Mouse (Mus musculus) left cerebral cortex, adult 8-10 months (tissue): ENCODE results near the gene Ptpn14. TPM values are rescaled to one million over a fixed set of nuclear protein-coding genes. Genes with fewer than 3 reads are reported as not detected.
A peak's percentile ranks its signal among the peaks of the same experiment; 100 is the strongest.
"Not testable (repeated sequence)": the region's sequence is repeated elsewhere in the genome, so short reads cannot be mapped to it uniquely, and the experiment has no call there.

ENCODE experiments used
- DNase-seq, 2 experiments: peaks; one replicate each; pipeline ENCODE4 v3.0.0; 2022; ENCODE audit warnings: low spot score in 2 of 2
- total RNA-seq, 4 experiments: library from RNA; stranded (reverse); gene quantifications; 2 replicates each; pipeline ENCODE4 v1.2.4; 2022

Gene Ptpn14
- total RNA-seq: 10 to 100 TPM; 10.0 to 12.9 (median 10.2) TPM

DNA sequence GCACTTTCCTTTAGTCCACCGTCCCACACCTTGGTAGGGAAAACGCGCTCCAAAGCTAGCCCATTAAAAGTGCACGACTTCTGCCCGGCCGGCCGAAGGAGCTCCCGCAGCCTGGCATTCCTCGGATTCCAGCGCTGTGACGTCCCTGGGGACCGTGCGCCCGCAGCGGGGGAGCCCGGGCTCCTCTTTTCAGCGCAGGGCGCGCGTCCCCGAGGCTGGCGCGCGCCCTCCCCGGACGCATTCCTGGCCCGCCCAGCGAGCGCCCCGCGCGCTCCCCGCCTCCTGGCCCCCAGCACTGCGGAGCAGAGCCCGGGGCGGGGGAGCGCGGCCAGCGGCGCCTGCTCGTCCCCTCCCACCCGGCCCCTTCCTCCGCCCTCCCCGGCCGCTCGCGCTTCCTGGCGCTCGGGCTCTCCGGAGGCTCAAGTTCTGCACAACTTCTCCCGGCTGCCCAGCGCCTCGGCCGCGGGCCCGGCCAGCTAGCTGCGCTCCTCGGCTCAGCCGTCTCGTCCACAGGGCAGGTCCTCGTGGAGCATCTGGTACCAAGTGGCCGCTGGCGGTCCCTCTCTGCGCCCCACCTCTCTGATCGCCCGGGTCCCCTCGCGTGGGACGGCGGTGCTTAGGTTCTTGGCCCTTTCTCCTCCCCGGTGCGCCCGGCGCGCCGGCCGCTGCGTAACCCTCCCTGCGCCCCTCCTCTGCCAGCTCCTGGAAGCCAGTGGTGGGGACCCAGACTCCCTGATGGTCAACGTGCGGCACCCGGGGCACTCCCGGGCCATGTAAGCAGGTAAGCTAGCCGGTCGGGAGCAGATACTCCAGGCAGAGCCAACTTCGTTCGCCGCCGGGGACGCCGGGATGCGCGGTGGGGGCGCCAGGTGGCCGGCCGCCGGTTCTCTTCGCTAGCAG, at the start of gene Ptpn14:
Gene Ptpn14, plus strand, starts transcription at position 385 of the 900 bp plus-strand sequence.
- no peak for DNase-seq

DNA sequence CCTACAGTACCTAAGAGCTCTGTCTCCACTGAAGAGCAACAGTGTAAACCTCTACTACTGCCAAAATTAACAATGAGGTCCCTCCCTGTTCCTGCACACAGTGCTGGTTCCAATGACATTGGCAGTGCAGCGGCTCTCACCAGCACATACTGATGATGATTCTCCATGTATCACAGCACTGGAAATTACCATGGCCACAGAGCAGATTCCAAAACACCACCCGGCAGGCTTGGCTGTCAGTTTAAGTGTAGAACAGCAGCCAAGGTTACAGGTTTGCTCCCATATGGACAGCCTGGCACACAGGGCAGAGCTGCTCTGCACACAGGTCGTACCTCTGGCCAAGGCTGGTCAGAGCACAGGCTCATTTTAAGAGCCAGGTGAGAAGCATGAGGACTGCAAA, 48.5 kb upstream of the Ptpn14 start:
- no peak for DNase-seq

DNA sequence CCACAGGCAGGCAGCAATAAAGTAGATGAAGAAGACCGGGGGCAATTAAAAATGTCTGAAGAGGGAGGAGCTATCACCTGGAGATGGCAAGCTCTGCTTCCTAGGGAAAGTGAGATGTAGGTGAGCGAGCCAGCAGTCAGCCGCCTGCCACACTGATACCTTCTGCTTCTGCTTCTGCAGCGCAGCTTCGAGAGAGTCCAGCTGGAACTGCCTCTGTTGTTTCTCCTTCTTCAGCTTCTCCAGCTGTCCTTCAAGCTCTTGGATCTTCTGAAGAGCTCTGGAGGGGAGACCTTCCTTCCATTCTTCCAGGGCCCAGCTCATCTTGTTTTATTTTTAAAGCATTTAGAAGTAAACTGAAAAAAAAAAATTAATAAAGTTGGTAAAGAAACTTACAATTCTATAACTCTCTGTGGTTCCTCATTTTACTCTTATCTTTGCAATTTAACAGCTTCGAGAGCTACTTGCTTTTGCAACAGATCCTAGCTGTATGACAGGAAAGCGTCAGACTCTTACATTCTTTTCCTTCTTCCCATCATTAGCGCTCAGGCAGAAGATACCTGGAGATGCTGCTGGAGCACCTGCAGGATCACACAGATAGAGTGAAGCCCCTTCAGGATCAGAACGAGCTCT, 43.2 kb upstream of the Ptpn14 start:
- DNase-seq: no peak

DNA sequence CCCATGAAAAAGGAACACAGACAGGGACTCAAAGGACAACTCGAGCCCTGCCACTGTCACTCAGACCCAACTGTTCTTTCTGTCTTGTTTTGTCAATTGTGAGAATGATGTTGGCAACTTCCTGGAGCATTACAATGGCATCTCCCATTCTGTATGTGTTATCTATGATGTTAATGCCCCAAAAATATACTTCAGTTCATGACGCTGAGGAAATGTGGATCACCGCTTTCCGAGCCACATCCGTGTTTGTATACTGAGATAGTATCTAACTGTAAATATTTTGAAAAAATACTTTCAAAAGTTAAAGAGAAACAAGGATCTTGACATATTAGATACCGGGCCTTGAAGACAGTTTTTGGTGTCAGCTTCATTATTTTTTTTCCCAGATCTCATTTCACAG, 42.0 kb upstream of the Ptpn14 start:
- DNase-seq: no peak

DNA sequence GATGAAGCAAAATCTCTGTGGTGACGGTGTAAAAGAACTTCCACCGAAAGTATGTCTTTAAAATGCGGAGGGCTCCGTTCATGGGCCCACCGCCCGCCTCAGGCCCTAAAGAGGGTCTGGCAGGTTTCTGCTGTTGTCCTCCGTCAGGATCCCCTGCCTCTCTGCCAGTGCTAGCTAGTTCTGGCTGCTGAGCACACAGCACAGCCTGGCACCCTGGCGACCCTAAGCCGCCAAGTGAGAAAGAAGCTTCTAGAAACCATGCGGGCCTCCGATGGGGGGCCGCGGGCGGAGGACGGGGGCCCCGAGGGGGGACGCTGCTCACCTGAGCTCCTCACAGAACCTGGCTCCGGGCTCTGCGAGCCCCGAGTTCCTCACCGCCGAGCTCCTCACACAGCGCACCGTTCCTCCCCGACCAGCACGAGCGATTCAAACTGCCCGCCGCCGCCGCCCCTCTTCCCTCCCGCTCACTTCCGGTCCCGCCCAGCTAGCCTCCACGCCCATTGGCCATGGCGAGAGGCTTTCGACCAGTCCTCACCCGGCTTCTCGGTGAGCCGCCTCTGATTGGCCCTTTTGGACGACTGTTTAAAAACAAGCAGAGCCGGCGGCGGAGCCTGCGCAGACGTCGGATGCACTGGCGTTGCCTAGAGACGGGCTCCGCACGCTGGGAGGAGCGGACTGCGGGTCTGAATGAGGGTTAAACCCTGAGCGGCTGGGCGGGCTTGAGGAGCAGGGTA, 40.2 kb upstream of the Ptpn14 start, which contains the start of gene Cenpf:
Gene Cenpf, minus strand, starts transcription at position 433 of the 734 bp plus-strand sequence.
- DNase-seq: peak; percentile 88 to 97

DNA sequence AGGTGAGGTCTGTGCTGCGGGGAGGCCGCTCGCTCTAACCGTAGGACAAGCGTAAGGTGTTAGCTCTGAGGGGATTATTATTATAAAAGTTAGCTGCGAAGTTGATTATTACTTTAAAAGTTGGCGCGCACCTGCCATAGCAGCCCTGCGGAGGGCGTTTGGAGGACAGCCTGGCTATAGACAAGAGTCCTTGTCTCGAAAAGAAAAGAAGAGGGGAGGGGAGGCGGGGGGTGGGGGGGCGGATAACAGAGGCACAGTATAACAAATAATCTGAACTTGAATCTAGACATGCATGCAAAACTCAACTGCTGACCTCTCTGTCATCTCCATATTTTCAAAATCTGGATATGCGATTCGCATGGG, 39.7 kb upstream of the Ptpn14 start:
- no peak for DNase-seq

DNA sequence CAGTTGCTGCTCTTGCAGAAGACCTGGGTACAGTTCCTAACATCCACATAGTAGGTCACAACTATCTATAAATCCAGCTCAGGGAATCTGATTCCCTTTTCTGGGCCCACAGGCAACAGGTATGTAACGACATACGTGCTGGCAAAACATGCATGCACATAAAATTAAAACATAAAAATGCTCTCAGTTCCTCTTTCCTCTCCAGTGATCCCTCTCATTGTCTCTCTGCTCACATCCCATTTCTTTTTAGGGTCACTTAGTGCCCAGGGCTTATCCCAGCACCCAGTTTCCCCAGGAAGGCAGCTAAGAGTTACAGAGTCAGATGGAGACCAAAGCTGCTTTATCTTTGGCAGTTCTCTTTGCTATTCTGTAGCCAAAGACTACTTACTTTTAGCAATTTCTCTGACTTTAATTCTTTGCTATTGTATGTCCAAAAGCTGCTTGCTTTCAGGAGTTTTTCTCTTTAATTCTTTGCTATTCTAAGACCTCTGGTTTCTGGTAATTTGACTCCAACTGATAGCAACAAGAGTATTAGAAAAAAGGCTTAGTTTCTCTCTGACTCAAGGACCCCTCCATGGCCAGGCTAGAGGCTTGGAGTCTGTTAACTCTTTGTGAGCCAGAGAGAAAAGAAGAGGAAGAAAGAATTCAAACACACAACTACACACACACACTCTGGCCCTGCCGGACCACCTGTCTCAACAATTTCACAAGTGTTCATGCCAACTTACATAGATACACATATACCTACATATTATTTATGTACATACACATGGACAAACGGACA, 38.8 kb upstream of the Ptpn14 start:
- no peak for DNase-seq

DNA sequence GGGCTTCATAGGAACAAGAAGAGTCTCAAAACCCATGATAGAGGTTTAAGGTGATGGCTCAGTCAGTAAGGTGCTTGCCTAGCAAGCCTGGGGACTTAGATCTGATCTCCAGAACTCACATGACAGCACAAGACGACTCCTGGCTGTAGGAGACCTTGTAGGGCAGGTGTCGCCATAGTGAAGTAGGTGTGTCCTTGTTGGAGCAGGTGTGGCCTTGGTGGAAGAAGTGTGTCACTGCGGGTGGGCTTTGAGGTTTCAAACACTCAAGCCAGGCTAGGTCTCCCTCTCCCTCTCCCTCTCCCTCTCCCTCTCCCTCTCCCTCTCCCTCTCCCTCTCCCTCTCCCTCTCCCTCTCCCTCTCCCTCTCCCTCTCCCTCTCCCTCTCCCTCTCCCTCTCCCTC, 35.6 kb upstream of the Ptpn14 start:
- DNase-seq: not testable (repeated sequence)

DNA sequence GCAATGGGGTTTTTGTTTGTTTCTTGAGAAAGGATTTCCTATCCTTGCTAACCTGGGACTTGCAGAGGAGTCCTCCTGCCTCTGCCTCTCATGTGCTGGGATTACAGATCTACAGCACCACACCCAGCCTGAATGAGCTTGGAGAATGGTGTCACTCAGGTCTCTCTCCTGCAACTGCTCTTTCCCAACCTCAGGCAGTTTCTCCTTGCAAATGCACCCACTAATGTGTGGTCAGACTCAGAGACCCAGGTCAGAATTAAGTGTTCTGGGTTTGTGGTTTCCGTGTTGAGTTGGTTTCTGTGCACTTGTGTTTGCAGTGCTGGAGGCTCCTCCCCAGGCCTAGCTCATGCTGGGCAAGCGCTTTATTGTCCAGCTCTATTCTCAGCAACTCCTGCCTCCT, 33.7 kb upstream of the Ptpn14 start:
- no peak for DNase-seq

DNA sequence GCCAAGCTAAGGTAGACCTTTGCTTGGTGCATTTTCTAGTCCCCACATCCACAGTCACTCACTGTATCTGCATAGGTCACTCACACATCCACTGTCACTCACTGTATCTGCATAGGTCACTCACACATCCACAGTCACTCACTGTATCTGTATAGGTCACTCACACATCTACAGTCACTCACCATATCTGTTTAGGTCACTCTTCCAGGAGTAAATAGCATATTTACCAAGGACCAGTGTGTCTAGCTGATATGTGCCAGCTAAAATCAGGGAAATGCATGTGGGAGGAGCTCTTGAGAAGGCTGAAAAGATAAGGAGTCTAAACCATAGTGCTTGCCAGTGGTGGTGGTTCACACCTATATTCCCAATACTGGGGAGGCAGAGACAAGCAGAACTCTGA, 32.7 kb upstream of the Ptpn14 start:
- no peak for DNase-seq

DNA sequence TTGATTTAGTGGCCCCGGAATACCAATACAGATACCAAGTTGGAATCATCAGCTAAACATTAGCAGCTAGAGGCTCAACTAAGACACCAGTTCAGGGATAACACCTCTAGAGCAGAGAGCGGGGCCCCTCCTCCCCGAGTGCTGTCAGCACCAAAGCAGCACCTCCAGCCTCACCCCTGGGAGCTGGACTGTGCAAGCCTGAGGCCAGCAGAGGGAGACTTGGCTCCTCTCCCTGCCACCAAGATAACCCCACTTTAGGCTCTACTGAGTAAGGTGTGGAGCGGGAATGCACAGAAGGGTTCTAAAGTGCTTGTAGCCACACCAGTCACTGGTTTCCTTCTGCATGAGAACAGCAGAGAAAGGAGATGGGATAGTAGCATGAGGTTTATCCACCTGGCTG, 29.7 kb upstream of the Ptpn14 start:
- no peak for DNase-seq

DNA sequence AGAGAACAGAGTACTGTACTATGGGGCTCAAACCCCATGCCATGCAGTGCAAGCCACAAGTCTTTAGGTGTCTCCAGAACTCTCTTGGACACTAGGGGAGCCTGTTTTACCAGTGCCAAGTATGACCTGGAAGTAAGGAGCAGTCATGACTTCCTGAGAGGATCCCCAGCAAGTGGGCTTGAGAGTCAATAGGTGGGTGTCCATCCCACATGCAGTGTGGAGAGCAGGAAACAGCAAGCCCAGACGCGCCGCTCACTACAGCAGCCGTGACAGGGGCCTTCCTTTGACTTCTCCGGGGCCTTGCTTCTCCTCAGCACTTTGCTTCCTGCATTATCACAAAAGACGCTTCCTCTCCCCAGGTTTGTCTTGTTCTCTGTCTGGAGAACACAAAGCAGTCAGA, 27.9 kb upstream of the Ptpn14 start:
- DNase-seq: no peak

DNA sequence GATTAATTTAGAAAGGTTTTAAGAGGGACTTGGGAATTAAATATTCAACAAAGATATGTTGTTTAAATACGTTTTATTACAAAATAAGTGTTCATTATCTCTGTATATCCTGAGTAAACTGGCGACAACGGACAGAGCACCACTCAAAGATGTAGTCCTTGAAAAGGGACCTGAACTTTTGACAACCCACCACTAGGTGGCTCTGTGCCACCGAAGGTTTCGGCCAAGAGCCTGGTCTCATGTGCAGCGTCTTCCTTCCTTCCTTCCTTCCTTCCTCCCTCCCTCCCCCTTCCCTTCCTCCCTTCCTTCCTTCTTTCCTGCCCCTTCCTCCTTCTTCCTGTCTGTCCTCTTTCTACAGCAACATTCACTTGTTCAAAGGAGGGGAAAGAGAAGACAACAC, 27.1 kb upstream of the Ptpn14 start:
- peak; percentile 35 to 38 for DNase-seq

DNA sequence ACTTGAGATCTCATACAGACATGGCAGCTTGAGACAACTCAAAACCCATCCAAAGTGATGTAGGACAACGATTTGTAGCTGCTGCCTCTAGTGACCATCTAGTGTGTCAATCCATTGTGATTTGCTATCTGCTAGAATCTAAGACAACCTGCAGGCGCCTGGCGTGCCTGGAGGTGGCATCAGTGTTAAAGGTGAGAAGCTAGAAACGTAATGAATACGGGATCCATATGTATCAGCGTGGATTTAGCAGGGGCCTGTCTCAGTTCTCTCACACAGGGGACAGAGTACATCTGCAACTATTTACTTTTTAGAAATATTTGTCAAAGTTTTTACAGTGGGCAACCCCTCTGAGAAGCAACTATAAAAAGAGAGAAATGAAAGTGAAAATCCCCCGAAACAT, 24.9 kb upstream of the Ptpn14 start:
- no peak for DNase-seq

DNA sequence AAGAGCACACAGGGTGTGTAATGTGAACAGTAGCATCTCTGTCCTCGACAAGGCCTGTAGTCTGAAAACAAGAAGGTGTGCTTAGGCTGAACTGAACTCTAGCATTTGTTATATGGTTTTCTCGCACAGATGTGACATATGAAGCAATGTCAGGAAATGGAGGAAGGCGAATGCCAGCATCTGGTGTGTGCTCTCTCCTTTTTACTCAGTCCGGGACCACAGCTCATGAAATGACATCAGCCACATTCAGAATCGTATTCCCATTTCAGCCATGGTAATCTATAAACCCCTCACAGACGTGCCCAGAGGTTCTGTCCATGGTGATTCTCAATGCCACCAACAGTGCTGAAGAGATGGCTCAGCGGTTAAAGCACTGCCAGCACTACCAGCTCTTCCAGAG, 24.5 kb upstream of the Ptpn14 start:
- no peak for DNase-seq

DNA sequence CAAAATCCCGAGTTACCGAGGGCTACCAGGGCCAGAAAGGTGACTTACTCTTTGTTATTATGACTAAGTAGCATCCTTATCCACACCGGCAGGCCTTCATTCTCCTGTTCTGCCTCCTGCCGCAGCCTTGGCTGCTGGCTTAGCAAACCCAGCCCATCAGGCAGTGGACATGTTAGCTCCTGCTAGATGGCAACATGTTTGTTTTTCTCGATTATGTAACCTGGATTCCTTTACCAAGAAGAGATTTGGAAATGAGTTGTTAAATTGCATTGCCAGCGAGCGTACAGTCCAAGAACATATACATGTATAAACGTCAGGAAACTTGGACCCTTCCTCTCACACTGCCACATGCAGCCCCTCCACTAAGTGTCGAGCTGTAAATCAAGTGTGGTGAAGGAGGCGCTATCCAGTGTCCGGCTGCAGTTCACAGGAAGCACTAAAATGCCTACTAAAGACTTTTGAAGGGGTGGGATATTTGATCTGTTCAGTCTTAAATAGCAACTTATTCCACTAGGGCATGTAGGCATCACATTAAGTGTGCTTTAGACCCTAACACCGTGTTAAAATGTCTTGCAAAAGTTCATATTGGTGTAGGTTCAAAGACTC, 21.9 kb upstream of the Ptpn14 start:
- no peak for DNase-seq

DNA sequence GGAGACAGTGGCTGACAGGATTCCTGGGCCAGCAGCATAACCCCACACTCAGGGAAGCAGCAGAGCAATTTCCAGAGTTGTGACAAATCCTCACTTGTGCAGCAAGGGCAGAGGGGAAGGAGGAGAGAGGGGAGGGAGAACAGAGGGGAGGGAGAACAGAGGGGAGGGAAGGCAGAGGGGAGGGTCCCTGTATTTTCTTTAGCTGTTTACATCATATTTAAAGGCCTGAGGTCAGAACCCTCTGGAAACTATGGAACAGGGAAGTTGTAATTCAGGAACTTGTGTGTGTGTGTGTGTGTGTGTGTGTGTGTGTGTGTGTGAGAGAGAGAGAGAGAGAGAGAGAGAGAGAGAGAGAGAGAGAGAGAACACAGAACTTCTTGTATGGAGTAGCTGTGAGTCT, 21.1 kb upstream of the Ptpn14 start:
- DNase-seq: no peak

DNA sequence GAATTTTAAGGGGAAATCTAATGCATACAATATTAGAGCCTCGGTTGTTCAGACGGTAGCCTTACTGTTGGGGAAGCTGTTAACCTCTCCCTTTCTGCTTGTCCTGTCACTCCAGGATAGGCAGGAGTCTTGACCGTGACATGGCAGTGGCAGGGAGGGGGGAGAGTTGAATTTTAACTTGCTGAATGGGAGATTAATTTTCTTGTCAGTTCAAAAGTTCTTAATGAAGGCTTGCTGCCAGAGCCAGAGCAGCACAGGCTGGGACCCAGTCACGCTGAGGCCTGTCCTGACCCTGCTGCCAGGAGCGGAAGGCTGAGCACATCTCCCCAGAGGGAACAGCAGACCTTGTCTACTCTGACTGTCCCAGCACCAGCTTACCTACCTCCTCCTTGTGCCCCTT, 20.6 kb upstream of the Ptpn14 start:
- DNase-seq: no peak

DNA sequence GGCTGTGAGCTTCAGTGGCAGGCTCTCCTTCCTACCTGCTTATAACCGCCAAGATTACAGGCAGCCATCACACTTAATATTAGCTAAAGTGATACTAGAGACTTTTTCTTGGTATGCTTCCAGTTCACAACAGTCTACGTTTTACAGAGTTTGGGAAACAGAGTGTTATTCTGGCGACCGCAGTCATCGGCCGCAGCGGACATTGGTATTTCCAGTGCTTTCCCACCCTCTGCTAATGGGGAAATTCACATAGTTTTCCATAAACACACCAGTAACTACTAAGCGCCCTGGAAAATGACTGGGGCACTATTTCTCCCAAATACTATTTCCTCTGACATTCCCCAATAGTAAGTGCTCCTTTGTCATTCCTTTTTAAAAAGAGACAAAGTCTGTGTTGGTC, 19.1 kb upstream of the Ptpn14 start:
- no peak for DNase-seq

DNA sequence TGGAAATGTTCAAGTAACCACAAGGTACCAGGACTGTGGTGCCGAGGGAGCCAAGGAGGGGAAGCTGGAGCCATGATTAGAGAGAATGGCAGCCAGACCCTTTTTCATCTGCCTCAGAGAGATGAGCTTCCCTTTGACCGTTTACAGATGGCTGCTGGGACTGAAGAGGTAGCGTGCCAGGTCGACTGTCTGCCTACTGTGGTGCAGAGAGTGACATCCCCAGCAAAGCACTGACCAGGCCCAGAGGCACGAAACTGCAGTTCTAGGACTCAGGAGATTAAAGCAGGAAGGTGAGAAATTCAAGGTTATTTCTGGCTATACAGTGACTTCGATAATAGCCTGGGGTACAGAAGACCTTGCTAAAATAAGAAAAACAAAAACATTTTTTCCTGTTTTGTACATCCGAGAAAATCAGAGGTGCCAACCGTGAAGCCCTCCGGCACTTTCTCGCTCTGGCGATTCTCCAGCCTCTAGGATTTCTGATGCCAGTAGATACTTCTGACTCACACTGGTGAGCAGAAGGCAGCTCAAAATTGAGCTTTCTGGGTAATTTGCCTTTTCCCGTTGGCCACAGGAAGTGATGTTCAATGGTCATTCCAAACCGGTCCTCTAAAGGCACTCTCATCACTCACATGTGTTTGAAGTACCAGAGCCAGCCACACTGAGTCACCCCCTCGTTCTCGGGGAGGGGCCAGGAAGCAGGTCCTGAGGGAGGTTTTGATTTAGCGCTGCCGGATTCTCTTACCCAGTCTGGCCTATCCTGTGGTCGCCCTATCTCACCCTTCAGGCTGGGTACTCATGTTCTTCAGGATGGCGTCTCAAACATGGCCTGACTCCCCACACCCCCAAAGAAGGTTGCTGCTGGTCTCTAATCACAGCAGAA, 11.9 kb upstream of the Ptpn14 start:
- DNase-seq: no peak
